Mouse (Mus musculus) A20 (cell line): ENCODE data around the gene Prkcb.

ENCODE experiments used
- DNase-seq: peaks from one replicate; pipeline ENCODE4 v3.0.0-alpha.2; 2011; ENCODE audit warnings: low read depth, low spot score

Prkcb gene

DNA sequence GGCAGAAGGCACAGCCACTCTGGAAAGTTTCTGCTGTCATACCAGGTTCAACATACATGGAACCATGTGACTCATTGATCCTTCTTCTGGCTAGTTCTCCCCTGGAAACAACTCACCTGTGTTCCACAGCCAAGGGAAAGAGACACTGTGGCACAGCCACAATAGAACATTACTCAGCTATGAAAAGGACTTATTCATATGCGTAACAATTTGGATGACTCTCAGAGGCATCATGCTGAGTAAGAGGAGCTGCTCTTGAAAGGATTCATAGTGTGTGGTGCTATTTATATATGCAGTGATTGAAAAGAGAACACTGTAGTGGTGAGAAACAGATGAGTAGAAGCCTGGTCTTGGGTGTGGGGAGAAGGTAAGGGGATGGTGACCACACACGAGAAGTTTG is 217.9 kb downstream of the Prkcb start:
- no peak for DNase-seq

DNA sequence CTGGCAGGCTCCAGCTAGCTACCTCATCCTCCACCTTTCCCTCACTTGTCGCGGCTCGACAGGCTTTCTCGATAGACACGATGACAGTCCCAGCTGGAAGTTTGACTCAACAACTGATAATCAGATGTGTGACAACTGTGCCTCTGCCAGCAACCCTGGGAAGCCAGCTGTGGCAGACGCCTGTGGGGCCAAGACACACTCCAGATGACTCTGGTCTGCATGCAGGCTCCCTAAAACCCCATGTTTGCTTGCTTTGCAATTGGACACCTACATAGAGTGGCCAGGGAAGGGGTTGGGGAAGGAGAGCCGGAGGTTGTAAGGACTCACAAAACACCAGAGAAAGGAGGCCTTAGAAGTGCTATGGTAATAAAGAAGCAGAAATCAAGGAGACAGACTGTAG is 221.4 kb downstream of the Prkcb start:
- no peak for DNase-seq

DNA sequence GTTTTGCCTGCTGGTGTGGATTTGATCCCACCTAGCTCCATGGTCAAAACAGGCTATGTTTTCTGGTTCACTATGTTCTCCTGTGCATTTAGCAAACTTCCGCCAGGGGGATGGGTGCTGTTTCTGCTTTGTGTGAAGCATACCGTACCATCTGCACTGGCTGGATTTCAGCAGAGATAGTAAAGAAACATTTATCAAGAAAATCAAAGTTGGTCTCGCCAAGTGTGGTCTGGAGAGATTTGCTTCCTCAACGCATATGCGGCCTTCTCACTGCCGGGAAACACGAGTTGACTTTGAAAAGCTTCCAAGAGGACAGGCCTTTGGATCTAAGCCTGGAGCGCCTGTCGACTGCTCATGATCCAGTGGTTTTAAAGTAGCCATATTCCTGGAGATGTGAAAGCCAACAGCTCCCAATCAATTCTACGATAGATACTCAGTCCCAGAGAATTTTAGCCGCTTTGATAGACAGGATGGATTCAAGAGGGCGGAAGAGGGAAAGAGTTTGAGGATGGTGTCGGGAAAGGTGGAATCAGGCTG is 223.9 kb downstream of the Prkcb start:
- no peak for DNase-seq

DNA sequence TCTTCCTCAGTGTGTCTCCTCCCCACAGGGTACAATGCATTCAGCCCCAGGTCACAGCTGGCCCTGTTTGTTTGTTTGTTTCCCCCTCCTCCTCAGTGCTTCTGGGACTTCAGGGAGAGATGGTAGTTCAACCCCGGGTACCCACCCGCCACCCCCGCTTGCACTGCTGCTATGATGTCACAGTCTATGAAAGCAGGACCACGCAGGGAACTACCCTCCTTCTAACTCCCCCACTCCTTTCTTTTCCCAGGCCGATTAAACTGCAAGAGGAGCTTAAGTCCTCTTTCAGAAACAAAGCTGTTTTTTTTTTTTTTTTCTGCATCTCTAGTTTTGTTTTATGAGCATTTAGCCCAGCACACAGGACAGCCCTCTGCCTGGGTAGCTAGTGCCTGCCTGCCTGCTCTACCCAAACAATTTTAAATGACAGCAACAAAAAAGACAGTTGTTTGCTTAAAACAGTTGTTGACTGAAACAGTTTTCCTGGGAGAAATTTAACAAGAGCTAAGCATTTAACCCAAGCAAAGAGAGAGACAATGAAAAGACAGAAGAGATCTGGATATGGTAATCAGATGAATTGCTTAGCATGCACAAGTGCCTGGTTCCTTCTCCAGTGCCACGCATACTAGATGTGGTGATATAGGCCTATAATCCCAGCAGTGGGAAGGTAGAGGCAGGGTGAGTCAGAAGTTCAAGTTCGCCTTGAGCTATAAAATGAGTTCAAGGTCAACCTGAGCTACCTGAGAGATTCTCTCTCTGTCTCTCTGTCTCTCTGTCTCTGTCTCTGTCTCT is 232.5 kb downstream of the Prkcb start:
- no peak for DNase-seq

DNA sequence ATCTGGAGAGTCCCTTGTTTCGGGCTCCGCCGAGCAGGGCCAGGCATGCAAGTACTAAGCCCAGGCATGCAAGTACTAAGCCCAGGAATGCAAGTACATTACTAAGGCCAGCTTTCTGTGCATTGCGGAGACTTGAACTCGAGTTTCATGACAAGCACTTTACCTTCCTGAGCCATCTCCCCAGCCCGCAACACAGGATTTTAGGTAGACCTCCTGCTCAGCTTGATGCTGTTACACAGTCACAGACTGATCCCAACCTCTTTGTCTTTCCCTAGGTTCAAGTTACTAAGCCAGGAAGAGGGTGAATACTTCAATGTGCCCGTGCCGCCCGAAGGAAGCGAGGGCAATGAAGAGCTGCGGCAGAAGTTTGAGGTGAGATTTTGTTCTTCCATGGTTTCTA is 239.7 kb downstream of the Prkcb start:
- DNase-seq = no peak

DNA sequence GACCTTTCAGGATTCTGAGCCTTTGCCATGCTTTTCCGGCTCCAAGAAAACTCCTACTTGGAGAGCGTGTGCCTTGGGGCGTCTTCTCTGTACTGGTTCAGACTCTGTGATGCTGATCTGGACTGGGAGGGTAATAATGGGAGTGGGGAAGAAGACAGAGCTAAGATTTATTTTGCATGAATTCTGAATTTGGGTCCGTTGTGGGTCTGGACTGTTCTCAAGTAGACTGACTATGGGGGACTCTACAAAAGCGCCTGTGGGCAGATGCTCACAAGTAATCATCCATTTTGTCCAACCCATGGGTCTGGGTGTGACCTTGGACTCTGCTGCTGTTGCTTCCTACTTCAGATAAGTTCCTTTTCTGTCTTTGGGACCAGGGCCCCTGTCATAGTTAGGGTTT is 240.1 kb downstream of the Prkcb start:
- no peak for DNase-seq

DNA sequence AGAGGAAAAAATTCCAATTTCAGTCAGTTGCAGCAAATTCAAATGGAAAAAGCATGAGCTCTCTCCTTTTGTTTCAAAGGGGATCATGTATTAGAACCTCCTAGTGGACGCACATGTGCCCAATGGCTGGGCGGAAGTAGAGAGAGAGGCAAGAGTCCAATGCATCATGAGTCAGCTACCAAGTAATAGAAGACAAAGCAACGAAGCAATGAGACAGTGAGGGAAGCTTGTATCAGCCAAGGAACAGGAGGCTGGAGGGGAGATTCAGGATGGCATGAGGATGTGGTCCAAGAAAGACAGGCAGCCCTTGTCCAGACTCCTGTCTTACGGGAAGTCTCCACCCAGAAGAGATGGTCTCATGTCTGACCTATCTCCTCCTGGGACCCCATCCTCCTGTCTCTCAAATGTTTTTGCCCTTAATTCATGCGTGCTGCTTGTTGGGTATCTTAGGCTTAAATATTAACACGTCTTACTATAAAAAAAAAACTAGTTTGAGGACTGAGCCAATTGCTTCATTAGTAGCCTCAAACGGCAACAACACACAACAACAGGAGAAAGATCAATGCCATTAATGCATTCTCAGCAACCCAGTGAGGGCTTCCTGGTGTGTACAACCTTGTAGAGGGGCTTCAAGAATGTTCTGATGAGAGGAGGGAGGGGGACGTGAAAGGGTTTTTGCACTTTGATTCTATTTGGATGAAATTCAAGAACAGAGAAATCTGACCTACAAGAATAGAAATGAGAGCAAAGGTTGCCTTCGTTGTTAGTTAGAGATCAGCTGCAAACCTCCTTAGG is 245.2 kb downstream of the Prkcb start:
- DNase-seq = no peak

DNA sequence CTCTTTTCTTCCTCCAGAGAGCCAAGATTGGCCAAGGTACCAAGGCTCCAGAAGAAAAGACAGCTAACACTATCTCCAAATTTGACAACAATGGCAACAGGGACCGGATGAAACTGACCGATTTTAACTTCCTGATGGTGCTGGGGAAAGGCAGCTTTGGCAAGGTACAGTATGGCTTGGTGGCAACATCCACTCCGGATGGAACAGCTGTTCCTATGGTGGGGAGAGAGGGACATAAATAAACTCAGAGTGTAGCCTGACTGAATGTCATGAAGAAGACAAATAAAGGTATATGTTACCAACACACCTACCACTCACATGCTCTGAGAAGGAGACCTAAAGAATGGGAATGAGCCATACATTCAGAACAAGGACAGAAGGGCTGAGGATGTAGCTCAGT is 256.1 kb downstream of the Prkcb start:
- no peak for DNase-seq

DNA sequence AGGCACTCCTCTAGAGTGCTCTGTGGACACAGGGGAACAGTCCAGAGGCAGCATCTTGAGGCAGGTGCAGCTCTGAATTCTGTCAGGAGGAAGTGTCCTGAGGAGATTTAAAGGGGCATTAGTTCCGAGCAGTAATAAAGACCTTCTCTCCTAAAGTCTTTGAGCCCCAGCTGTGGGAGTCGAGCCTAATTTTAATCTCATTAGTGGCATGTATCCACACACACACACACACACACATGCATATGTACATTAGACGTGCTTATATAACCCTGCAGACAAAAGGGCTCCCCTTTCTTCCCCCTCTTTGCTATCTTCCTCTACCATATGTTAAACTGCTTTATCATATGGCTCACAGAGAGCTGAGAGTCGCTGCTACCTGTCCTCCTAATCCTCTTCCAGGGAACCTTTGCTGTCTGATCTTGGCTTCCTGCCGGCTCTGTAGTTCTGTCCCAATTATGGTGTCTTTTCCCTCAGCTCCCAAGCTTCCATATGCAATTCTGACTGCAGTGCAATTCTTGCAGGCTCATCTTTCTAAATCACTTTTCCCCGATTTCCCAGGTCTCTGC is 268.1 kb downstream of the Prkcb start:
- DNase-seq = no peak

DNA sequence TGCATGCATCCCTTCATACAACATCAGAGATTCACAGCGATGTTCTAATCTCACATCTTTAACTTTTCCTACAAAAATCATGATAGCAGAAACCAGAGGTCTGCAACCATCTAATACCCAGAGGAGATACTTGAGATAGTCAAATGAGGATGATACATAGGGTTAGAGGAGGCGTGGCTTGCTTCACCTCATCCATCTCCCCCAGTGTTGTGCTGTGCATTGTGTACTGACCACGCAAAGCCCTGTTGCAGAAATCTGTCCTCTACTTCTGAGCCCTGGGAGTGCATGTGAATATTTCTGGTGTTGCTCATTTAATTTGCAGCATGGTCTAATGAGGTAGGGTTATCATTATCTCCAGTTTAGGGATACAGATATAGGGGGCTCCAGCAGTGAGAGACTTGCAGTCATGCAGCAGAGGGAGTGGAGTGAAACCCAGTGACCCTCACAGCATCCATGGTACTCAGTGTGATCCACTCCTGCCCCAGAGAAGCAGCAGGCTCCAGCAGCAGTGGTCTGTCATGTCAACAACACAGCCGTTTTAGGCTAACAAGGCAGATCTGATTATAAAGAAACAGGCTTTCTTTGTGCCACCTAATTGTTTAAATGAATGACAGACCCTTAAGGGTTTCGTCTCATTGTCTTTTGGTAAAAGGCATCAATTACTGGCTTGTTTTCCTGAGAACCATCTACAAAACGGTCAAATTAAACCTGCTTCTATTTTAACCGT is 269.7 kb downstream of the Prkcb start:
- no peak for DNase-seq

DNA sequence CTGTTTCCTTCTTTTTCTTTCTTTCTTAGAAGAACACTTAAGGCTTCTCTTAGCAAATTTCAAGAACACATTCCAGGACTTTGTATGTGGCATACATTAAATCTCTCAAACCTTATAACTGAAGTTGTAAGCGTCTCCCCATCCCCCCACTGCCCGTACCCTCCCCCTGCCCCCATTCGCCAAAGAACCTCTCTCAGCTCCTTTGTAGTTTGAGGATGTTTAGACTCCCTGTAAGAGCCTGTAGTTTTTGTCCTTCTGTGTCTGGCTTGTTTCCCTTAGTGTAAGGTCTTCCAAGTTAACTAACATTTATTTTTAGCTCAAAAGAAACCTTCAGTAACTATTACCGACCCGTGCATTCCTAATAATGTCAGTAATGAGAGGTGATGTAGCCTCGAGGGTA is 270.4 kb downstream of the Prkcb start:
- no peak for DNase-seq

DNA sequence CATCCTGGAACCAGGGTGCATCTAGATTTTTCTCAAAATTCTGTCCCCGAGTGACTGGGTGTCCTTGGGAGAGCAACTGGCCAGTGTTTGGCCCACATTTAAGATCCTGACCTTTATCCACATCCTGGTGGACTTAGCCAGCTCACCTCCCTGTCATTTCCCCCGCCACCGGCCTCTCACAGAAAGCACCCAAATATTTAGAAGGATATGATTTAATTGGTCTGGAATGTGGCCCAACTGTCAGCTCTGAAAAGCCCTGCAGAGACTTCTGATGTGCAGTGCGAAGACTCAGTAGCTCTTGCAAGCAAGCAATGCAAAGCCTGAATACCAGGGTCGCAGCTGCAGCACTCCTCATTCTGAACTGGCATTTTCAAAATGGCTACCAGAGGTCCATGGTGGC is 274.0 kb downstream of the Prkcb start:
- DNase-seq = no peak

DNA sequence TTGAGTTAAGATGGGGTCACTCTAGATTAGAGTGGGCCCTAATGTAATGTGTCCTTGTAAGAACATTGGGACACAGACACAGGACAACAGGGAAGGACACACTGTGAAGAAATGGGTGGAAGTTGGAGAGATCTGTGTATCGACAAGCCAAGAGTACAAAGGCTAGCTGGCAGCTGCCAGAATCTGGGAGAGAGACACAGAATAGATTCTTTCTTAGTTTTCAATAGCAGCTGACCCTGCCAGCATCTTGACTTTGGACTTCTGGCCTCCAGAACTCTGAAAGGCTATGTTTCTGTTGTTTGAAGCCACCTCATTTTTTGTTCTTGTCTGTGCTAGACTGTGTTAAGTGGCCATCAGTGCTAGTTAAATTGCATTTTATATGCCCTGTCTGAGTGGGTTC is 276.8 kb downstream of the Prkcb start:
- DNase-seq = no peak

DNA sequence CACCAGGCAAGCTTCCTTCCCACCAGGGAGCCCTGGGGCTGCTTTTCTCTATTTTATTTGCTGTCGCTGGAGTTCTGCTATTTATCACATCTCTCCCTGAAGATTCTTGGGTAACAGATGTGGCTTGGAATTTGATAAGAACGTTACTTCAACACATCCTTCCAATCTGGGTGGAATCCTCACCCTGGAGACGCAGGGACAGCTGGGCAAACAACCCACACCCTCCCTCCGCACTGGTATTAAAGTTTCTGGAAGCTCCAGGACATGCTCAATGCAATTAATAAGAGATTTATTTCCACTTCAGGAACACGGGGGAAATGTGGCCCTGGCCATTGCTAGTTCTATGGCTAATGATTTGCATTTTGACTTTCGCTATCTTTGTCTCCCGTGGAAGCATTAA is 277.5 kb downstream of the Prkcb start:
- no peak for DNase-seq

DNA sequence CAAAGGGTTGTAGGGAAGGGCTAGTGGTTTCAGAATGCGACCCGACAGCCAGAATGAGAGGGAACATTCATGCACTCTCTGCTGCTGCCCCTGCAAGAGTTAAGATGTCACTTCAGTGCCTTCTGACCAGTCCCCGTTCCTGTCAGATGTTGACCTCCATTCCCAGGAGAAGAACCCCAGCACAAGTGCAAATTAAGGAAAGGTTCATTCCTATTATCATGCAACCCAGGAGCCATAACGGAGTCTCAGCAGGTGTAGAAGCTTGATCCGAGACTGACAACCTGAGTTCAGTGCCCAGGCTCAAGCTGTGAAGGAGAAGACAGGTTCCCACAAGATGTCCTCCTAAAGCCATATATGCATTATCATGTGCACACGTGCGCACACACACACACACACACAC is 280.2 kb downstream of the Prkcb start:
- no peak for DNase-seq

DNA sequence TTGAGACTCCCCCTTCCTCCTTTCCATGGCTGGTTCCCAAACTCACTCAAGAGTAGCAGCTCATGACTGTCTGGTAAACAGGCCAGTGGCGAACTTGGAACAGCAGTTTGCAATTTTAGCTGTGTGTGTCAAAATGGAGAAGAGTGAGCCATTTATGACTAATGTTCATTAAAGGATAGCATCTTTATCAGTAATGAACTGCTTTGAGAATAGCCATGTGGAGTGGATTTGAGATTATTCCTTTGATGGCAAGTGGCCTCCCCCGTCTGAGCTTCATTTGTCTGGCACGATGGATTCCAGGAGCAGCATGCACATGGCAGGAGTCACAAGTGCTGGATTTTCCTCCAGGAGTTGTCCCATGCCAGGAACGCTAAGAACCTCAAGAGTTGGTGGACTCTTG is 281.9 kb downstream of the Prkcb start:
- no peak for DNase-seq

DNA sequence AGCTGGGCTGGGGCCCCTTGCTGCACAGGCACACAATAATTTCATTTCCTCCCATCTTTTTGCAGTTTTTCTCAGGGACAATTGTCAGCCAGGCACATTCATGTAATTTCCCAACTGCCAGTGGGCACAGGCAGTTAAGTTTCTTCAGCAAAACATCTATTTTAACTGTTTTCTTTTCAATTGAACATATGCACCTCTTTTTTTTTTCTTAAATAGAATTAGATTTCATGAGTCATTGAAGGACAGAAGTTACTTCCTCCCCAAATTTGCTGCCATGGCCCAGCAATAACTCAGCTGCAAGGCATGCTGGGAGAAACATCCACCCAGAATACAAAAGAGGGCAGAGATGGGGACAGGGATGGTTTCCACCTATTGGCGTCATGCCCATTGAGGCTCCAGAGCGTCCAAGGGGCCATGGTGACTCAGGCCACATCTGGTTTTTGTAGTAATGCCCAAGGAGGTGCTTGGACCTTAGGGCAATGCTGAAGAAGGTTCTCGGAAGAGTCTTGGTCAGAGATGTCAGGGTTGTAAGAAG is 284.6 kb downstream of the Prkcb start:
- DNase-seq = no peak

DNA sequence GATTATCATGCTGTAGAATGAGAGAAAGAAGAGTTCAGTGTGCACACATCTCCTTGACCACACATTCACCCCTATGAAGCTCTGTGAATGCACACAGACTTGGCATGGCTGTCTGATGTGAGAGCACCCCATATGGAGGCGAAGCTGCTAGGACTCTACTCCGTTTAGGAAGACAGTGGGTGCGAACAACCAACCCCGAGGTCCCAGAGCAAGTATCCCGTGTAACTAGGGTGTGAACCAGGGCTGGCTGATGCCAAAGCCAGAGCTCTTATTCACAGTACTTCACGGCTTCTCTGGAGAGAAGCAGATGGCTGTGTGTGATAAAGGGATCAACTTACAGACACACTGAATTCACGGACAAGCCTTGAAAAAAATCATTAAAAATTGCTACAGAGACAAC is 285.9 kb downstream of the Prkcb start:
- no peak for DNase-seq

DNA sequence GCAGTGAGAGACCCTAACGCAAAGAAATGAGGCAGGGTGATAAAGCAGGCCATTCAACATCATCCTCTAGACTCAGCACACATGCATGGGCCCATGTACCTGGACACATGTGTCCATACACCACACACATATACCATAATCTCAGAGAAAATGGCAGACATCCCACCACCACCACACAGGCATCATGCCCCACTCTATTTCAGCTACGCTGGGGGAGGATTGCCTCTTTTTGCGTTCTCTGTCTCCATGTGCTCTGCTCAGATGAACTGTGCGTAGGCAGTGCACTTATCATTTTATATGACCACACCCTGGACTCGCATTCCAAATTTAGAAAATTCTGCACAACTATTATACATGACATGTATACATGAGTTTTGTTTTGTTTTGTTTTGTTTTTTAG is 286.5 kb downstream of the Prkcb start:
- no peak for DNase-seq

DNA sequence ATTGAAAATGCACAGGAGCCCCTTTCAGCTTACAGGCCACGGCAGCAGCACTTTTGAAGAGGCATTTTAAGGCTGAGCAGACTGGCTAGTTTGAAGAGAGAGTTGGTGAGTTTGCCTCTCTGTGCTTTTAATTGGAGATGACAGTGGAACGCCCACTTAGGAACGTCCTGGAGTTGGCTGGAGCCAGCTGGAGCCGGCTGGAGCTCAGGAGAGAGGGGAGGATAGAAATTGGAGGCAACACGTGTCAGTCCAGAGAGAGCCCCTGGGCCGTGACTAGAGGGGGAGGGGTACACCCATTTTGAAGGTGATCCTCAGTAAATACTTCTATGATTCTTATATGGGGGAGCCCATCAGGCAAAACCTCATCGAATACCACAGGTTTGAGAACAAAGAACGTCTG is 287.0 kb downstream of the Prkcb start:
- DNase-seq = no peak

DNA sequence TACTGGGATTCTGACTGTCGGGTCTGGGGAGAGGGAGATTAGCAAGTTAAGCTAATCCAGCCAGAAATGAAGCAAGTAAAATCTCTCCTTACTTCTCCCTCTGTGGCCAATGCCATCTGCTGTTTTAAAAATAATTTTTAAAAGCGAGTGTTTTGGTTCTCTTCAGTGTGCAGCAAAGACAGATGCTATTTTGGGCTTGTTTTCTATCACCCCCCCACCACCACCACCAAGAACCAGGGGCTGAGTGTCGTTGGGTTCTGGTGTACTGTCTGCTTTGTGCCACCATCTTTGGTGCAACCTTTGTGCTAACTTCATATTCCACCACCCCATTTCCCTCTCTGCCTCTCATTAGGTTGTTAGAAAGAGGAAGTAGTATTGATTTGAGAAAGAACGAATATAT is 289.0 kb downstream of the Prkcb start:
- no peak for DNase-seq
